Mouse (Mus musculus) heart, postnatal 4 days (tissue): ENCODE results near the gene Memo1. TPM values are rescaled to one million over a fixed set of nuclear protein-coding genes. Genes with fewer than 3 reads are reported as not detected.
A peak's percentile ranks its signal among the peaks of the same experiment; 100 is the strongest.
"Not testable (repeated sequence)": the region's sequence is repeated elsewhere in the genome, so short reads cannot be mapped to it uniquely, and the experiment has no call there.

Experiments
- DNase-seq: peaks from one replicate; pipeline ENCODE4 v3.0.0; 2021
- total RNA-seq, 2 experiments: library from RNA; stranded (reverse); gene quantifications; 2 replicates each; pipeline ENCODE4 v1.2.3; 2021

Gene Memo1
- total RNA-seq: 10 to 100 TPM; 74.4 to 78.4 TPM

- peak; percentile 89 for DNase-seq
Observed at GRCm38 (mm10) chr17:74295026-74295970, at the start of gene Memo1. Gene Memo1 (minus strand): TSS chr17:74295521.

GRCm38 (mm10) chr17:74341151-74341550 lies 45.8 kb upstream of the Memo1 start:
- DNase-seq: no peak

- DNase-seq: peak; percentile 79
Observed at GRCm38 (mm10) chr17:74338937-74339804, 43.9 kb upstream of the Memo1 start, which contains the start of gene Spast. Gene Spast (plus strand): TSS chr17:74338987.

GRCm38 (mm10) chr17:74338225-74338931 lies 43.1 kb upstream of the Memo1 start:
- peak; percentile 96 for DNase-seq

DNA sequence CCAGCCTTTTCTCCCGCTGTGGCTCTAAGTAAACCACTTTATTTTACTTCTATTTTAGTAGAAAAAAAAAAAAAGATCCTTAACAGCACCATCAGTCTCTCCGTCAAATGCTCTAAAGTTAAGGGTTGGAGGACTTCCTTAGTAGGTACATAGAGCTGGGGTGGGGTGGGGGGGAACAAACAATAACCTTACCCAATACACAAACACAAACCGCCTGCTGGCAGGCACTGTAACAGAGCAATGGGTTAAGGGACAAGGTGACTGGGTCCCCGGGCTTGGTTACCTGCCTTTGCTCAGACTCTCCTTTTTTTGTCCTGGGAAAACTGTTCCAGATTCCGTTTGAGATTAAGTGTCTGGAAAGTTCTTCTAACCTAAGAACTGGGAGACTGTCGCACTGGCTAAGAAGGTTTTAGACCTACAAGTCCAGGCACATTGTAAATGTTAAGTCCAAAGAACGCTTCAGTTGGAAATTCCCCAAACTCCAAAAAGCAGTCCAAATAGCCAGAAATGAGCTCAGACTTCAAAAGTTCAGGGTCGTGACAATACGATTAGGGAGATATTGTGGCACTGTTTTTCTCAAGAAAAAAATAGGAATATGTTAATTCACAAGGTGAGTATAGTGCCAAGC lies 35.8 kb upstream of the Memo1 start:
- DNase-seq: no peak

GRCm38 (mm10) chr17:74328146-74328545 lies 32.8 kb upstream of the Memo1 start:
- DNase-seq: peak; percentile 65

DNA sequence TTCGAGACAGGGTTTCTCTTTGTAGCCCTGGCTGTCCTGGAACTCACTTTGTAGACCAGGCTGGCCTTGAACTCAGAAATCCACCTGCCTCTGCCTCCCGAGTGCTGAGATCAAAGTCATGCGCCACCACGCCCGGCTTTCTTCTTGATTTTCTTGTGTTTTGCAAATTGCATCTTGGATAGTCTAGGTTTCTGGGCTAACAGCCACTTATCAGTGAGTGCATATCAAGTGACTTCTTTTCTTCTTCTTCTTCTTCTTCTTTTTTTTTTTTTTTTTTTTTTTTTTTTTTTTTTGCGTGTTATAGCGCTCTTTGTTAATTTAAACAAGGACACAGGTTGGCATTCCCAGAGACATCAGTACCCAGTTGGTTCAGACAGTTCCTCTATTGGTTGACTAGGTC lies 31.9 kb upstream of the Memo1 start:
- DNase-seq: not testable (repeated sequence)

- DNase-seq: no peak
Observed at GRCm38 (mm10) chr17:74323844-74324243, 28.5 kb upstream of the Memo1 start, which contains the start of gene Dpy30. Gene Dpy30 (minus strand): TSS chr17:74323944.

DNA sequence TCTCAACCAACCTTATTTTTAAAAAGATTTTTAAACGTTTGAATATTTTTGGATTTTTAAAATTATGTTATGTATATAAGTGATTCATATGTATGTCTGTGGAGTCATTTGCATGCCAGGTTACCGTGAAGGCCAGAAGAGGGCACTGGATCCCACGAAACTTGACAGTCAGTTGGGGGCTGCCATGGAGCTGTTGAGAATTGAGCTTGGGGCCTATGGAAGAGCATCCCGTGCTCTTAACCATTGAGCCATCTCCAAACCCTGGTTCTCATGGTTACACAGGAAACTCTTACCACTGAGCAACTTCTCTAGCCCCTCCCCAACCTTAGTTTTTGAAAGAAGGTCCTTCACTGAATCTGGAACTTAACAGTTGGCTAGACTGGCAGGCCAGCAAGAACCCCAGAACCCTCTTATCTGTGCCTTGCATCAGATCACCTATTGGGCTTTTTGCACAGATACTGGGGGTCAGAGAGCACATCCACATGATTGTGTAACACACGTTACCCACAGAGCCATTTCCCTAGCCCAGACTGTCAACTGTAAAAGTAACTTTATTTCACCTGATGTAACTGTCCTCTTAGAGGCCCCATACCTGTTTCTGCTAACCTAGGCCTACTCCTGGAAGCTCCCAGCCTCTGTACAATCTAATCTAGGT lies 27.2 kb upstream of the Memo1 start:
- DNase-seq: peak; percentile 16

DNA sequence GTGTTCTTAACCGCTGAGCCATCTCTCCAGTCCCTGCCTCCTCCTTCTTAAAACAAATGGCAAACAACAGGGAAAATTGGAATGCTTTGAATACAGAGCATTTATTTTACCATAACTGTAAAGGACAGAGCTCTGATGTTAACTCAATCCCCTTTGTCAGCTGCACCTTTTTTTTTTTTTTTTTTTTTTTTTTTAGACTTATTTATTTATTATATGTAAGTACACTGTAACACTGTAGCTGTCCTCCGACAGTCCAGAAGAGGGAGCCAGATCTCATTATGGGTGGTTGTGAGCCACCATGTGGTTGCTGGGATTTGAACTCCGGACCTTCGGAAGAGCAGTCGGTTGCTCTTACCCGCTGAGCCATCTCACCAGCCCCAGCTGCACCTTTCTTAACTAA lies 23.4 kb upstream of the Memo1 start:
- DNase-seq: no peak

DNA sequence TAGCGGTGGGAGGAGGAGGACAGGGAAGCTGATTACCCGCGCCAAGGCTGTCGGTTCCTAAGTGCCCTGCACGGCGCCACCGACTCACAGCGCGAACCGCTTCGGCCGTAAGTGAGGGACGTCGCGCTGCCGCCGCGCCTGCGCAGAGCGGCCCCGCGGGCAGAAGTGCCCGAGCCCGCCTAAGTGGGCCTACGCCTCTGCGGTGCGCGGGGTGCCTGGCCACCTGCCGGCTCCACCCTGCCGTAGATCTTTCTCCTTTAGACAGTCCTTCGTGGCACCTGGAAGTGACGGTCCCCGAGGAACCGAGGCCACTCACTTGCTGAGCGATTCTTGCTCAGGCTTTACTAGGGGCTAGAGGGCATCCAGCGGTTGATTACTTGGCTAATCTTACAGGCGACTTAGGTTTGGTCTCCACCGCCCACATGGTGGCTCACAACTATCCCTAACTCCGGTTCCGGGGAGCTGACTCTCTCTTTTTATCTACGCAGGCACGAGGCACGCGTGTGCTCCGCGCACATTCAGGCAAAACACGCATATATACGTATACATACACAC lies 21.1 kb upstream of the Memo1 start:
- peak; percentile 89 for DNase-seq

DNA sequence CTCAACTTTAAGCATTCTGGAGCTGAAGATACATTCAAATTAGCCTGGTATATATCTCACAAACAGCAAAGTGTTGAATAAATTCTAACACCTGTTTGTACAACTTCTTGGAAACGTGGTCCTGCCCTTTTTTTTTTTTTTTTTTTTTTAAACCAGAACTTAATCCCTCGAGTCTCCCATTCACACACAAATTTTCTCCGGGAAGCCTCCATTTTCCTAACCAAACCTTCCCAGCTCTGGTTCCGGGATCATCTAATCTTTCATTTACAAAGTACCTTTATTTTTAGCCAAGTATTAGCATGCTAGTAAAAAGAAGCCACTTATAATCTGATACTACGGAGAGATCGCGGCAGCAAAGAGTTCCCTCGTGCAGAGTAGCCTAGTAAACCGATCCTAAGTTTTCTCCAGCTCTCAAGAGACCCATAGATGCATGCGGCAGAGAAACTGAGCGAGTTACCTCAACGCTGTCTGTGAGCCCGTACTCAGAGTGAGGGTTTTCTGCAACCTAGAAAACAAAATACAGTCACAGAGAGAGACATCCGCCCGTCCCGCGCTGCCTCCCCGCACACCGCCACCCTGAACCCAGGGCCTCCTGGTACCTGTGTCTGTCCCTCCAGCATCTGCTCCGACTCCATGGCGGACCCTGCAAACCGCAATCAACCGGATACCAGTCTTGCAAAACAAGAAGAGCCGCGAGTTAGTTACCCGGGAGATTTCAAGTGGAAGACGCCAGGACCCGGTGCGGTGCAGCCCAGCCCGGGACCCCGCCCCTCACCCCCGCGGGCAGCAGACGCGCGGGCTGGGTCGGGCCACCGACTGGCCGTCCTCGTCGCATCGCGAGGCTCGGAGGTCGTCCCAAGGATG lies 20.4 kb upstream of the Memo1 start:
- DNase-seq: no peak

- no peak for DNase-seq
Observed at GRCm38 (mm10) chr17:74306021-74306420, 10.7 kb upstream of the Memo1 start.

- DNase-seq: no peak
Observed at GRCm38 (mm10) chr17:74305616-74306015, 10.3 kb upstream of the Memo1 start.

GRCm38 (mm10) chr17:74304060-74304459 lies 8.7 kb upstream of the Memo1 start:
- DNase-seq: no peak

DNA sequence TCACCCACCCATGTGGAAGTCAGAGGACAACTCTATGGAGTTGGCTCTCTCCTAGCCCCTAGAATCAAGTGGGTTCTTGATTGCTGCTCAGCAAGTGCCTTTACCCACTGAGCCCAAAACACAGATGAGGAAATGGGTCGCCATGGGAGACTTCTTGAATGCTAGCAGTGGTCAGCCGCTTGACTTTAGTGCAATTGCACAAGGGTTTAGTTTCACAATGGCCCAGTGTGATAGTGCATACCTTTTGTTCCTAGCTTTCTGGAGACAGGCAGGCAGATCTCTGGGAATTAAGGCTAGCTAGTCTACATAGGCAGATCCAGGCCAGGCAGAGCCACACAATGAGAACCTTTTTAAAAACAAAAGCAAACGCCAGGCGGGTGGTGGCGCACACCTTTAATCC lies 4.8 kb upstream of the Memo1 start:
- DNase-seq: no peak

DNA sequence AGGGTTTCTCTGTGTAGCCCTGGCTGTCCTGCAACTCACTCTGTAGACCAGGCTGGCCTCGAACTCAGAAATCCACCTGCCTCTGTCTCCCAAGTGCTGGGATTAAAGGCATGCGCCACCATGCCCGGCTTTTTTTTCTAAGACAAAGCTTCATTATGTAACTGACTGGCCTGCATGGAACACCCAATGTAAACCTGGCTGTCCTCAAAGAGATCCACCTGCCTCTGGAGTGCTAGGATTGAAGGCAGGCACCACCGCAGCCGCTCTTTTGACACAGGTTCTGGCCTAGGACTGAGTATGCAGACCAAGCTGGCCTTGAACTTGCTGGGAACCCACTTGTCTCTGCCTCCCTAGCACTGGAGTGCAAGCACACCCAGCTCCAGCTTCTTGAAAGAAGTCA lies 1.7 kb upstream of the Memo1 start:
- not testable (repeated sequence) for DNase-seq

DNA sequence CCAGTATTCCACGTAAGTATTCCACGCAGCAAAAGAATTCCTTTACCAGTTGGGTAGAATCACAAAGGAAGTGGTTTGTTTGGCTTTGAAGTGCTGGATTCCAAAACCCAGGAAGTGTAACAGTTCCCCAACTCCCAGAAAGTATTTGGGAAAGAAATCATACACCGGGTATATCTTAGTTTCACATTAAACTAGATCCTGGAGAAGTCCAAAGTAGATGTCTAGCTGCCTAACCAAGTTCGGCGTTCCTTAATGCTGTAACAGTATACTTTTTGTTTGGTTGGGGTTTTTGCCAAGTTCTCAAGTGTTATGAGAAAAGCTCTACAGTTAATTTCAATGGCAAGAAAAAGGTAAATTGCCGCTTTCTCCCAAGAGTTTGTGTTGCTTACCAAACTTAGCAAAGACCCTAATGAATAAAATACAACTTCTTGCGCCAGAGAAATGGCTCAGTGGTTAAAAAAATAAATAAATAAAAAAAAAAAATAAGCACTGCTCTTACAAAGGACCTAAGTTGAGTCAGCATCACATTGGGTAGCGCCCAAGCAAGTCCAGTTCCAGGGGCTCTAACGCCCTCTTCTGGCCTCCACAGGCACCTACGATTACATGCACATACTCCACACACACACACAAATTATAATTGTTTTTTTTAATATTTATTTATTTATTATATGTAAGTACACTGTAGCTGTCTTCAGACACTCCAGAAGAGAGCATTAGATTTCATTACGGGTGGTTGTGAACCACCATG lies 929 bp upstream of the Memo1 start:
- DNase-seq: peak; percentile 48

DNA sequence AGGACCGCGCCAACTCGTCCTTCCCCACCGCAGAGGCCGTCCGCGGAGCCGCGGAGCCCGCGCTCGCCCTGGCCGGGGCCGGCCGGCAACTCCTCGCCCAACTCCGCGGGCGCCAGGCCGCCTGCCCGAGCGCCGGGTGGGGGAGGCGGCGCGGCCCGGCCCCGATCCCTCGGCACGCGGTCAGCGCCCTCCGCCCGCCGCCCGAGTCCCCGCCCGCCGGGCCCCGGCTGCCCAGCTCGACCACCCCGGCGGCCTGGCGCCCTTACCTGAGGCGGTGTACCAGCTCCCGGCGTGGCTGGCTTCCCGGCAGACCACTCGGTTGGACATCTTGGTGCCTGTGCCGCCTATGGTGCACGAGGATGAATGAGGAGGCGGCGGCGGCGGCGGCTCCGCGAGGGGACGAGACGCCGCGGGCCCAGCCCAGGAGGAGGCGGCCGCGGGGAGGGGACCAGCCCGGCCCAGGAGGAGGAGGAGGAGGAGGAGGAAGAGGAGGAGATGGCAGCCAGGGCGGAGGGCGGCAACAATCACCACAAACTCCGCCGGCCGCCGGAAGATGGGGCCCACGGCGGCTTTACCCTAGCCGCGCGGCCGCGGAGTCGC lies 795 bp downstream of the Memo1 start:
- peak; percentile 84 for DNase-seq
